Mouse (Mus musculus) intestine, postnatal 0 days (tissue): Measurements from ENCODE around the gene Pcbd1. TPM values are rescaled to one million over a fixed set of nuclear protein-coding genes. Genes with fewer than 3 reads are reported as not detected.

Experiments used
- ATAC-seq: fragments of 200-750 bp; cut with Nextera tagmentation; 2 replicates; pipeline ENCODE4 v1.8.0; 2017; ENCODE audit warnings: mild to moderate bottlenecking, moderate TSS enrichment, moderate library complexity
- H3K27ac ChIP-seq: fragments of 300-500 bp; sonication (generic); 2 replicates; pipeline ENCODE4 v1.5.1; 2014; ENCODE audit warnings: mild to moderate bottlenecking, low read depth, low read length, moderate library complexity
- H3K27me3 ChIP-seq: fragments of 300-500 bp; sonication (generic); replicated peaks from 2 replicates; pipeline ENCODE4 v1.6.1; 2014; ENCODE audit warnings: low read length, mixed read lengths; ENCODE audit not compliant: control insufficient read depth, insufficient read depth
- H3K36me3 ChIP-seq: fragments of 300-500 bp; sonication (generic); 2 replicates; pipeline ENCODE4 v1.6.1; 2014; ENCODE audit warnings: mild to moderate bottlenecking, moderate library complexity; ENCODE audit not compliant: control insufficient read depth, insufficient read depth
- H3K4me1 ChIP-seq: fragments of 300-500 bp; sonication (generic); replicated peaks from 2 replicates; pipeline ENCODE4 v1.6.1; 2014; ENCODE audit warnings: antibody characterized with exemption, low read length, mixed read lengths; ENCODE audit not compliant: control insufficient read depth, insufficient read depth
- H3K4me2 ChIP-seq: fragments of 300-500 bp; sonication (generic); replicated peaks from 2 replicates; pipeline ENCODE4 v1.6.1; 2014; ENCODE audit warnings: low read depth, mild to moderate bottlenecking, moderate library complexity
- H3K4me3 ChIP-seq: fragments of 300-500 bp; sonication (generic); 2 replicates; pipeline ENCODE4 v1.5.1; 2014; ENCODE audit warnings: low read depth, low read length
- H3K9ac ChIP-seq: fragments of 300-500 bp; sonication (generic); 2 replicates; pipeline ENCODE4 v1.6.1; 2014; ENCODE audit warnings: mild to moderate bottlenecking, low read depth, low read length
- H3K9me3 ChIP-seq: fragments of 300-500 bp; sonication (generic); 2 replicates; pipeline ENCODE4 v1.6.1; 2016; ENCODE audit warnings: mixed run types; ENCODE audit not compliant: control insufficient read depth
- CTCF ChIP-seq: sonication (generic); IDR thresholded peaks from 2 replicates; pipeline ENCODE4 v1.5.1; 2016; ENCODE audit warnings: low read depth, mild to moderate bottlenecking, control low read depth, antibody characterized with exemption, moderate library complexity
- WGBS: fragments of 180-500 bp; shearing (Covaris S2); extraction: QIAGEN DNeasy Blood & Tissue Kit; methylation state at CpG from one replicate; pipeline ENCODE4 v1.1.7; 2014; 5-methylcytosine and 5-hydroxymethylcytosine counted together
- polyA plus RNA-seq: library from polyadenylated mRNA; unstranded; fragments of >200 nt; fragmentation: Nextera tagmentation; extraction: Ambion mirVana; gene quantifications from 2 replicates; pipeline ENCODE4 v1.2.1, GENCODE M21; 2015

Gene Pcbd1
- polyA plus RNA-seq, 1 experiment from 2014 or later = 122 TPM

DNA sequence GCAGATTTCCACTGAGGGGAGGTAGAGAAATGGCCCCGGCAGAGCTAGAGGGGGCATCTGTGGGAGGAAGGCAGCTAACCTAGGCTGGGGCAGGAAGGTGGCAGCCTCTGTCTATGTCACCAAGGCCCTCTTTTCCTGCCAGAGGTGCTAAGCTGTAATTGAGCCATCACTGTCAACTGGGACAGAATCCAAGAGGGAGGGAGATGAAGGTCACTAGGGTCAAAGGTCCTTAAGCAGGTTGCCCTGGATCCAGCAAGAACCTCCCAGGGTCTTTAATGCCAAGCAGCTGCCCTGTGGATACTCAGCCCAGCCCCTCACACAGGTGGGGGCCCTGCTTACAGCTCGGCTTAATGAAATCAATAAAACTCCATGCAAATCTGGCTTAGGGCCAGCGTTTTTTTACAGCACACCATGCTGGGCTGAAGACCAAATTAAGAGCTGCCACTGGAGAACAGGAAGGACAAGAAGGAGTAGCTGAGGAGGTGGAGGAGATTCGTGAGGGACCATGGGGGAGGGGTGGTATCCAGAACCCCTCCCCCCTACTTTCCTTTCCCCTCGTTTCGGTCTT lies 29.5 kb upstream of the Pcbd1 start:
- Histone ChIP-seq H3K9me3 (no peaks in the 10 kb centered on the region), H3K36me3 (no peaks in the 10 kb centered on the region), H3K27me3 (no peaks in the 10 kb centered on the region), H3K9ac (no peak overlapping the region), H3K4me1 (no peaks in the 10 kb centered on the region; the same call in 1 of the 2 replicates), H3K4me2 (no peak overlapping the region), H3K27ac (no peak overlapping the region), H3K4me3 (no peak overlapping the region)
- WGBS = 32% methylated on average over 6 of the region's 6 CpGs
- no peak for ATAC-seq
- no peak for TF ChIP-seq CTCF

DNA sequence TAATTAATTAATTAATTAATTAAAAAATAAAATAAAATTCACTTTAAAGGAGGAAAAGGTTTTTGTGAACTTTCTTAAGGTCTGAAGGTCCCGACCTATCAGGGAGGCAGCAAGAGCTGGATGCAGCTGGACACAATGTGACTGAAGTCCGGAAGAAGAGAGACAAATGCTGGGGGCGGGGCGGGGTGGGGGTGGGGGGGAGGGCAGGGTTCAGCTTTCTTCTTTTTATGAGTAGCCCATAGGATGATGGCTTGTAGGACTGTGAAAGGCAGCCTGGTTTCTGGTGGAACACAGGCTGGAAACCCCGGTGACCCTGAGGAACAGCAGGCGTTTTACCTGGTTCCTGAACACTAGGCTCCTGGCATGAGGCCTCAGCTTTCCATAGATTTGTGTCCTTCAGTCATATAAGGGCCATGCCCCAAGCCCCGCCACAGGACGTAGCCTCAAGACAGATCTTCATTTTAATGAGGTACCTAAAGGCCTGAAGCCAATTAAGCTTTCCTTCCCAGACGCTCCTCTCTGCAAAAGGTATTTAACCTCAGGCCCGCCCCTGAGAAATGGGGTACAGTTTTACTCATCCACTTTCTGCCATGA lies 25.8 kb upstream of the Pcbd1 start:
- WGBS = 88% methylated on average over 10 of the region's 10 CpGs
- H3K9me3 ChIP-seq = no peaks in the 10 kb centered on the region
- H3K4me3 ChIP-seq = no peak overlapping the region
- H3K27me3 ChIP-seq = no peaks in the 10 kb centered on the region
- no peak overlapping the region for H3K9ac ChIP-seq
- H3K4me1 ChIP-seq = no peaks in the 10 kb centered on the region; the same call in 1 of the 2 replicates
- no peak overlapping the region for H3K4me2 ChIP-seq
- H3K27ac ChIP-seq = no peak overlapping the region
- no peaks in the 10 kb centered on the region for H3K36me3 ChIP-seq
- TF ChIP-seq CTCF = no peak
- no peak for ATAC-seq

DNA sequence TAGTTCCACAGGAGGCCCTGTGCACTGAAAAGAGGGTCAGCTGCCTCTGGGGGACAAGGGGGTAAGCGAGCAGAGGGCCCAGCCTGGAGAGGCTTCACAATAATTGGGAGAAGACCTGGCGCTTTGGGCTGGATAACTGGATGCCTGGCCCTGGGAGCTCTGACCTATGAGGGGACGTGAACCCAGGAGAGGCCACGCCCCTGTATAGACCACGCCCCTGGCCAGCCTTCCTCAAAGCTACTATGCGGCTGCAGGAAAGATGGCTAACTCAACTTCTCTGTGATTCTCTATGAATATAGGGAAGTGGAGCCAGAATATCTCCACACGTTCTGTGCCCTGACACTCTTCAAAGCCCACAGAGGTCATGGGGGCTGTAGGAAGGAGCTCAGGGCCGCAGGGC lies 24.5 kb upstream of the Pcbd1 start:
- no peak overlapping the region for H3K4me2 ChIP-seq
- ATAC-seq = peak; percentile 14; the same call in 1 of the 2 replicates
- H3K9ac ChIP-seq = no peak overlapping the region
- no peaks in the 10 kb centered on the region for H3K36me3 ChIP-seq
- H3K27me3 ChIP-seq = no peaks in the 10 kb centered on the region
- TF ChIP-seq CTCF = no peak
- H3K4me3 ChIP-seq = no peak overlapping the region
- peaks cover 4% of the 10 kb centered on the region; the same call in 1 of the 2 replicates for H3K4me1 ChIP-seq
- WGBS = 38% methylated on average over 8 of the region's 8 CpGs
- no peaks in the 10 kb centered on the region for H3K9me3 ChIP-seq
- H3K27ac ChIP-seq = no peak overlapping the region

DNA sequence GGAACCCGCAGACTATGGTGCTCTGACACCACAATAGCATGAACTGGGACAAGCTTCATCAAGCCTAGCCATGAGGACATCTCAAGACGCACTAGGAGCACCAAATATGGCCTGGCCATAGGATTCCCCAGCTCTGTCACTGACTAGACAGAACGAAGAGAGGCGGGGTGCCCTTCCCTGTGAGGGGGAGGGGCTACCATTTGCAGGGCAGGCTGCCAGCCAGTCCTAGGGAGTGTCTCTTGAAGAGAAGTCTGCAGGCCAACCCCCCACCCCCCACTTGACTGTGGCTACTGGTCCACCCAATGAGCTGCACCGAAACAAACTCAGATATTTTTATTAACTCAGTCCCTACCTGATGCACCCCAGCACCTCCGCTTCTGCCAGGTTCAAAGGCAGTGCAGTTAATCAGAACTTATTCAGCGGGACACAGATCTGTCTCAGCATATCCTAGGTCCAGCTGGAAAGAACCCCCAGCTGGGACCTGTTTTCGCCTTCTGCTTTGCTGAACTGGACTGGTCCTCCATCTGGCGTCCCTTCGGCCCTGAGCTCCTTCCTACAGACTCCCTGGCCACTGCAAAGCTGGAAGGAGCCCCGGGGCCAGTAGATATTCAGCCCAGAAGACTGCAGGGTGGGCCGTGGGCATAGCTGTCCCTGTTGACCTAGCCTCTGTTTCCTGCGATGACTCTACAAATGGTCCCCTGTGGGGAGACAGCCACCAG lies 23.7 kb upstream of the Pcbd1 start:
- H3K4me3 ChIP-seq = no peak overlapping the region
- H3K27ac ChIP-seq = no peak overlapping the region
- WGBS = 55% methylated on average over 13 of the region's 13 CpGs
- no peak overlapping the region for H3K9ac ChIP-seq
- no peak for ATAC-seq
- H3K27me3 ChIP-seq = no peaks in the 10 kb centered on the region
- TF ChIP-seq CTCF = no peak
- no peaks in the 10 kb centered on the region for H3K36me3 ChIP-seq
- 0 out of 2 replicates have a peak, but pooled peaks cover 4% of the 10 kb centered on the region for H3K4me1 ChIP-seq
- no peaks in the 10 kb centered on the region for H3K9me3 ChIP-seq
- H3K4me2 ChIP-seq = no peak overlapping the region

DNA sequence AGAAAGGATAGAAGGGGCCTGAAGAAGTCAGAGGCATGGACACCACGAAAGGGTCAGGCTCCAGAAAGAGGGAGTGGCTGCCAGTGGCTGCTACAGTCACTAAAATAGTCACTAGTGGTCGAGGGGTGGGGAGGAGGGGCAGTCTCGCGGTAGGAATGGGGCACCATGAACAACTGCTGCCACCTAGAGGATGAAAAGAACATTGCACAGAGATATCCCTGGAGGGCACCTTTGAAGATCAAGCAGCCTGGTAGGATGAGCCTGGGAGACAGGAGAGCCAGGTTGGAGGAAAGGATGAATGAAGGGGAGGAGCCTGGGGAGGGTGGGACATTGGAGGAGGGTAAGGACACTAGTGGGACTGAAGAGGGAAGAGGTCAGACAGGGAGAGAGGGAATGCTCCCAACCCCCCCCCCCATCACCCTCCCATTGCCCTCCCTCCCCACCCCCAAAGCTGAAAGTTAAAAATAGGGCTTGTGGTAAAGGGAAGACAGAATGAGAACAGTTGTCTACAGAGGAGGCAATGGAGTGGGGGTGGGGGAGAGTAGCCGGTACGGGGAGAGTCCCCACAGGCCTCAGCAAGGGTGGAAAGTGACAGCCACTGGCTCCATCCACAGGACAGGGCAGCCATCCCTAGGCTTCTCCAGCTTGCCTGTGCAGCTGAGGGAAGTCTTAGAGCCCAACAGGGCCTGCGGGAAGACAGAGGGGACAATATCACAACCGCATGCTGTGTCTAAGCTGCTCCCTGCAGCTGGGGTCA lies 20.5 kb upstream of the Pcbd1 start:
- H3K27ac ChIP-seq = no peak overlapping the region
- peak; percentile 91 for TF ChIP-seq CTCF
- H3K36me3 ChIP-seq = no peaks in the 10 kb centered on the region
- no peaks in the 10 kb centered on the region for H3K27me3 ChIP-seq
- 17% methylated on average over 8 of the region's 8 CpGs for WGBS
- no peaks in the 10 kb centered on the region for H3K9me3 ChIP-seq
- no peak overlapping the region for H3K9ac ChIP-seq
- 0 out of 2 replicates have a peak, but pooled peaks cover 4% of the 10 kb centered on the region for H3K4me1 ChIP-seq
- peak; percentile 50; the same call in 1 of the 2 replicates for ATAC-seq
- peak overlapping the region; percentile 44 for H3K4me2 ChIP-seq
- H3K4me3 ChIP-seq = no peak overlapping the region

DNA sequence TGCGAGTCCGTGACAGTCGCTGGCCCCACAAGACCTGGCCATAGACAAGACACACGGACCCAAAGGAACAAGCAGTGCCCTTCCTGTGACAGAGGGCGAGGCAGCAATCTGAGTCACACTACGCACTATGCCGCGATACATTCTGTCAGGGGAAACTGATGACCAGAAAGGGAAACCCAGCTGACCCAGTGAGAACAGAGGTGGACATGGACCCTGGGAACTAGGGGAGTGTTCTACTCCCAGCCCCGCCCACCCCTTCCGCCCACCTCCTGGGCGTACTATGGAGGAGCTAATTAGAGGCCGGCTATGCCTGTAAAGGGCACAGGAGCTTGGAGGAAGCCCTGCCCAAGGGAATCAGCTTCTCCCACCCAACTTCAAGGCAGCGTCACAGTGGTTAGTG lies 19.9 kb upstream of the Pcbd1 start:
- H3K27ac ChIP-seq = no peak overlapping the region
- H3K4me3 ChIP-seq = no peak overlapping the region
- no peak for ATAC-seq
- no peaks in the 10 kb centered on the region for H3K36me3 ChIP-seq
- H3K4me1 ChIP-seq = 0 out of 2 replicates have a peak, but pooled peaks cover 4% of the 10 kb centered on the region
- H3K9me3 ChIP-seq = no peaks in the 10 kb centered on the region
- TF ChIP-seq CTCF = no peak
- no peak overlapping the region for H3K9ac ChIP-seq
- peak overlapping the region; percentile 44 for H3K4me2 ChIP-seq
- H3K27me3 ChIP-seq = no peaks in the 10 kb centered on the region
- WGBS = 17% methylated on average over 13 of the region's 13 CpGs
